Mouse (Mus musculus): ENCODE measurements at regions not wholly inside any gene's neighbourhood (a gene's known extent, or its start where the extent isn't known, plus 50 kb on each side); places are given as distances from the start of the nearest gene placed in this dataset.

GRCm38 (mm10) chr3:51130709-51131108 is 93.5 kb upstream of the Noct start:
- DNase-seq (ENCODE audit: low read depth in 1 of 2, low spot score in 2 of 2), result no peak

DNA sequence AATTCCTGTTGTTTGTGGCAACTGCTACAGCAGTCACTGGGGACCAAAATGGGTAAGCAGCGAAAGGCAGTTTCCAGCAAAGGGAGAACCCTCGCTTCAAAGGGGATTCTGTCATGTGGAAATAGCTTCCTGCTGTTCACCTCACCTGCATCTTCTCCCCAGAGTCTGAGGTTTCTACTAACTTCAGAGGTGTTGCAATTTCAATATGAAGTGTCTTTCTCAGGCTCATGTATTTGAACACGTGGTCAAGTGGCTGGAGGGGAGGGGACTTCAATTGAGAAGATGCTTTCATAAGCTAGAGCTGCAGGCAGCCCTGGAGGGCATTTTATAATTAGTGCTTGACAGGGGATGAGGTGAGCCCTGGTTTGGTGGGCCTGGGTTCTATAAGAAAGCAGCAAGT is 92.9 kb upstream of the Noct start:
- DNase-seq (ENCODE audit: low read depth in 1 of 2, low spot score in 2 of 2), result no peak

- no peak for DNase-seq (ENCODE audit: low read depth in 1 of 2, low spot score in 2 of 2)
Observed at GRCm38 (mm10) chr3:51132736-51133135, 91.5 kb upstream of the Noct start.

DNA sequence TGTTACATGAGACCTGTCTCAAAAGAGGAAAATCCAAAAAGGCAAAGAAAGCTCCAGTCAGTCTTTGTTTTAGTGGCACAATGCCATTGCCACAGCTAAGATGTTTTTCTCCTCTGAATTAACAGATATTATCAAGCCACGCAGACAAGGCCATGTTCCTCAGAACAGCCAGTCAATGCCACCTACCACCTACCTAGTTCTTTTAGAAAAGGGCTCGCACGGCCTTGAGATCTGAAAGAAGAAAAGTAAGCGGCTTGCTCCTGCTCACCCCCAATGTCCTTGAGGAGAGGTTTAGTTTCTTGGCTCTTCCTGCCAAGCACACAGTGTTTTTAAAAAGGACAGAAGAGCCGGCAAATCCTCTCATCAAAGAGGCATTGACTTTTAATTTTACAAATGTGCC is 88.7 kb upstream of the Noct start:
- no peak for DNase-seq (ENCODE audit: low read depth in 1 of 2, low spot score in 2 of 2)

DNA sequence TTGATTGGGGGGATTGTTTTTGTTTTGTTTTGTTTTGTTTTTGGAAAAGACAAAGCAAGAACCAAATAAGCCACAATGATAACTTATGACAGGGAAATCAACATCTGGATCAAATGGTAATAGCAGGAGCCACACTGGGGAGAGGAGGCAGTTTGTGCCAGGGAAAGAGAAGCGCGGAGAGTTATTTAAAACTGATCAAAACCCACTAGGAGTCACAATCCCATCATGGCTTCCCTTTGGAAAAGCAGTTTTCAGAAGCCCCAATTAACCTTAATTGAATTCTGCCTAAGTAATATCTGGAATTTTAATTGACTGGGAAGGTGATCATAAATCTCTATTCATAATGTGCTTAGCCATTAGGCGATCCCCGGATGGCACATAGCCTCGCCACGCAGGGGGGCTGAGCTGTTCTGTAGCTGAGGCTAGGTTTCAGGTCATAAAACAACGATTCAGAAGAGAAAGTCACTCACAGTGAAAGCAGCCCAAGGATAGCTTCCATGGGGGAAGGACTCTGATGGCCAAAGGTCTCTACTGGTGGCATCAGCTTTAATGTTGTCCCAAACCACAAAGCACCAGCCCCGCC is 86.4 kb upstream of the Noct start:
- no peak for DNase-seq (ENCODE audit: low read depth in 1 of 2, low spot score in 2 of 2)

DNA sequence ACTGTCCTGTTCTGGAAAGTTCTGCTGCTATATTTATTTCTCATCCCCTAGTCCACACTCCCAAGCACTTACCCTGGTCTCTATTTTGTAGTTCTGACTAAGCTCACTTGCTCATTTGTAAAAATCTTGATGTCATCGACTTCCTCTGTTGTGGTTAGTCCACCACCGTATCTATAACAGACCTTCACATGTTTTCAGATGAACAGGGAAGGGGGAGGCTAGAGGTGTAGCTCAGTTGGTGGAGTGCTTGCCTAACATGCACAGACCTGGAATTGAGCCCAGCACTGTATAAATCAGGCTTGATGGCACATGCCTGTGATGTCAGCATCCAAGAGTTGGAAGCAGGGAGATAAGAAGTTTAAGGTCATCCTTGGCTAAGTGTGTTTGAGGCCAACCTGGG is 78.3 kb upstream of the Noct start:
- no peak for DNase-seq (ENCODE audit: low read depth in 1 of 2, low spot score in 2 of 2)

DNA sequence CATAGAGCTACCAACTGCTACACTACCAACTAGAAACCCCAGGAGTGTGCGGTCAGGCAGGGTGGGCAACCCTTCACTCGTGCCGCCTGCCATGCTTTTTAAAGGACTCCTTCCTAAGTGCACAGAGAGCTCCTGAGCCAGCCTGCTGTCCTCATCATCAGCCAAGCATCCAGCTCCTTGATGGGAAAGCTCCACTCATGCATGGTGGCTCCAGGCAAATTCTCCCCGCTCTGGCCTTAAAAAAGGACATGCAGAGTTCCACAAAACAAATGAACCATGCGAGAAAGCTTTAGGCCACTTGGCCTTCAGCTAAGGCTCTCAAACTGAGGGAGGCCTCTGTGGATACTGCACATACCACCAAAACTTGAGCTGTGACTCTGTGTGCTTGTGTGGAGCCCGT is 74.2 kb upstream of the Noct start:
- DNase-seq (ENCODE audit: low read depth in 1 of 2, low spot score in 2 of 2), result no peak

- no peak for DNase-seq (ENCODE audit: low read depth in 1 of 2, low spot score in 2 of 2)
Observed at GRCm38 (mm10) chr3:51151104-51151503, 73.1 kb upstream of the Noct start.

DNA sequence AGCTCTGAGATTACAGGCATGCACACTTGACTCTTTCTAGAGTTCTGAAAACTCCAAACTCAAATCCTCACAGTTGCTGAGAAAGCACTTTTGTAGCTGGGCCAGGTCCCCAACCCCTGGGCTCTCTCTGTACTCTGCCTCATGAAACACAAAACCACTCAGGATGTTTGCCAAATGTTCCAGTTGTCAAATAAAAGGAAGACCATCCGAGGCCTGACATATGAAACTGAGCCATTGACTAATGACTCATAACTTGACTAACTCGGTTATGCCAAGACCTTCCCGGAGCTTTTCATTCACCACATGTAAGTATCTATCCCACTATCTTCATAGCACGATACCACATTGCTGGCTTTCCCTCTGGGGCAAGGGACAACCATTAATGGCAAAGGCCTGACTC is 68.6 kb upstream of the Noct start:
- no peak for DNase-seq (ENCODE audit: low read depth in 1 of 2, low spot score in 2 of 2)

- DNase-seq (ENCODE audit: low read depth in 1 of 2, low spot score in 2 of 2), result peak in 1 of 2 experiments; percentile 2
Observed at GRCm38 (mm10) chr3:51156386-51157290, 67.6 kb upstream of the Noct start.

DNA sequence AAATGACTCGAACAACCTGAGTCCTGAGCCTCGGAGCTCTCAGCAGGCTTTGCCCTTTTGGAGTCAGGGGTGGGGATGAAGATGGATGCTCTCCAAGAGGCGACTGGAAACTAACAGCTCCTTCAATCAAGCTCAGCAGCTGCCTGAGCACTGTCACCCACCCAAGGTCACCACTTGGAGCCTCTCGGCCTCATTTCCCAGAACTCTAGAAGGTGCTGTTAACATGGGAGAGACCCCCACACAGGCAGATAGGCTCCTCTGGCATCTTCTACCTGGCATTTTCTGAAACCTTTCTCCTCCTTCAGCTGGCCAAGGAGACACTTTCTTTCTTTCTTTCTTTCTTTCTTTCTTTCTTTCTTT is 67.0 kb upstream of the Noct start:
- no peak for DNase-seq (ENCODE audit: low read depth in 1 of 2, low spot score in 2 of 2)

- DNase-seq (ENCODE audit: low read depth in 1 of 2, low spot score in 2 of 2), result no peak
Observed at GRCm38 (mm10) chr3:51158449-51158848, 65.8 kb upstream of the Noct start.

GRCm38 (mm10) chr3:51159322-51159721 is 64.9 kb upstream of the Noct start:
- DNase-seq (ENCODE audit: low read depth in 1 of 2, low spot score in 2 of 2), result no peak

DNA sequence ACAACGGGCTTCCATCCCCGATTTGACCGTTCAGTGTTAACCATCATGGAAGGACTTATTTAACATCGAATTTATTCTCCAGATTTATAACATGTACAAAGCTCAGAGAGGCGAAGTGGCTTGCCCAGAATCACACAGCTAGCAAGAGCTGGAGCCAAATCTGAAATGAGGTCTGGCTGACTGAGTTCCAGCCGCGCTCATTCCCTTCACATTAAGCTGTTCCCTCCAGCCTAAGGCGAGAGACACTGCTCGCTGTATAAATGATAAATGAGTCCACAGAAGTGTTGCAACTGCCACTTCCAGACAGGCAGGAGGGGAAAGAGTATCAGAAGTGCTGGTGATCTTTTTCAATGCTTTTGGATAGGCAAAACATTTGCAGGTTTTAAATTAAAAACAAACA is 64.4 kb upstream of the Noct start:
- no peak for DNase-seq (ENCODE audit: low read depth in 1 of 2, low spot score in 2 of 2)

- no peak for DNase-seq (ENCODE audit: low read depth in 1 of 2, low spot score in 2 of 2)
Observed at GRCm38 (mm10) chr3:51160625-51161024, 63.6 kb upstream of the Noct start.

GRCm38 (mm10) chr3:51169150-51169925 is 54.9 kb upstream of the Noct start:
- DNase-seq (ENCODE audit: low read depth in 1 of 2, low spot score in 2 of 2), result no peak

DNA sequence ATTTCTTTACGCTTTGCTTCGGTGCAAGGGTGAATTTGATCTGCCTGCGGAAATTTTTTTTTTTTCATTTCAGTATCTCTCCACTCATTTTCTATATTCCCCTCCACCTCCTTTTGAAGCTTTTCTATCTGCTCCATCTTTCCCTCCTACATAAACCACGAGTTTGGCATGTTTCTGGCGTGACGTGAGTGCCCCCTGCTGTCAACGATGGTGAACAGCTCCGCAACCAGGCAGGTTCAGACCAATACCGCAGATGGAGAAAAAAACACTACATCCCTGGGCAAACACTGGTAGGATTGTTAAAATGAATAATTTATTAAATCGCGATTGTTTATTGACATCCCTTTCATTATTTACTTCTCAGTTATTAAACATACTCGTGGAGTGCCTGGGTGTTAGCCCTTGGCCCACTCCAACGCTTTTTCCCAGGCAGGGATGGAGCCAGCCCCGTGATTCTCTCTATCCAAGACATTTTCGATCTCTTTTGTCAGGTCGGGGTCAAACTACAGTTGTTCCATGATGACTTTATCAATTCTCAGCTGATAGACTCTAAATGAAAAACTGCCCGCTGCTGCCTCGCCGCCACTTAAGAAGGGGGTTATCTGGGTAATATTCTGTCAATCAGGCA is 53.9 kb upstream of the Noct start:
- DNase-seq (ENCODE audit: low read depth in 1 of 2, low spot score in 2 of 2), result peak in 1 of 2 experiments; percentile 64
